Mouse (Mus musculus) spleen, adult 2 months (tissue): ENCODE measurements around the gene Rps6kc1.

Source experiments
- CTCF ChIP-seq: fragments of 200-500 bp; IDR thresholded peaks from 2 replicates; pipeline ENCODE4 v1.5.1; 2011; ENCODE audit warnings: mild to moderate bottlenecking, inconsistent platforms; ENCODE audit not compliant: insufficient read depth, insufficient read length, insufficient replicate concordance; ENCODE audit errors: extremely low read depth
- POLR2A ChIP-seq: fragments of 200-500 bp; IDR thresholded peaks from 2 replicates; pipeline ENCODE4 v1.6.1; 2011; ENCODE audit warnings: low read depth, low read length, inconsistent platforms

GRCm38 (mm10) chr1:190836046-190836445 lies 75.5 kb downstream of the Rps6kc1 start:
- no peak for TF ChIP-seq POLR2A
- TF ChIP-seq CTCF = no peak
